Mouse (Mus musculus): ENCODE results near the gene 5730596B20Rik. TPM values are rescaled to one million over a fixed set of nuclear protein-coding genes. Genes with fewer than 3 reads are reported as not detected.

Gene 5730596B20Rik
- polyA plus RNA-seq, 1 experiment from 2014 or later, result 1.5 TPM

- Histone ChIP-seq H3K9me3 (ENCODE audit: low read length) (no peaks in the 10 kb centered on the region), H3K9ac (replicated peaks; ENCODE audit: low read depth) (no peak overlapping the region), H3K4me2 (replicated peaks; ENCODE audit: low read depth, low read length) (peak overlapping the region; percentile 85), H3K27ac (ENCODE audit: low read length) (no peak overlapping the region), H3K4me1 (ENCODE audit: insufficient read depth, low read depth, low read length) (peaks cover 5% of the 10 kb centered on the region; the same call in 1 of the 2 replicates), H3K27me3 (replicated peaks; ENCODE audit: insufficient read depth, low read length) (peaks cover 91% of the 10 kb centered on the region), H3K36me3 (ENCODE audit: insufficient read depth, low read length) (no peaks in the 10 kb centered on the region), H3K4me3 (ENCODE audit: low read depth, low read length) (peak overlapping the region; percentile 52; the same call in 1 of the 2 replicates)
- DNase-seq (ENCODE audit: low spot score) (no peak), ATAC-seq (0 out of 2 replicates have a peak, but pooled peaks have one; percentile 6)
- TF ChIP-seq CTCF (IDR thresholded peaks at IDR 0.05) (no peak), EP300 (IDR thresholded peaks at IDR 0.05) (no peak)
- WGBS, result 37% methylated on average over 21 of the region's 21 CpGs
Observed at GRCm38 (mm10) chr6:52221993-52222685, 44.8 kb downstream of the 5730596B20Rik start.

GRCm38 (mm10) chr6:52222729-52223128 is 45.4 kb downstream of the 5730596B20Rik start:
- Histone ChIP-seq H3K27ac (ENCODE audit: low read length) (no peak overlapping the region), H3K36me3 (ENCODE audit: insufficient read depth, low read length) (no peaks in the 10 kb centered on the region), H3K27me3 (replicated peaks; ENCODE audit: insufficient read depth, low read length) (peaks cover 91% of the 10 kb centered on the region), H3K4me3 (ENCODE audit: low read depth, low read length) (no peak overlapping the region), H3K9ac (replicated peaks; ENCODE audit: low read depth) (no peak overlapping the region), H3K4me2 (replicated peaks; ENCODE audit: low read depth, low read length) (no peak overlapping the region), H3K9me3 (ENCODE audit: low read length) (no peaks in the 10 kb centered on the region), H3K4me1 (ENCODE audit: insufficient read depth, low read depth, low read length) (peaks cover under 1% of the 10 kb centered on the region; the same call in 1 of the 2 replicates)
- DNase-seq (ENCODE audit: low spot score), result no peak
- WGBS, result 53% methylated on average over 13 of the region's 13 CpGs
- no peak for ATAC-seq
- TF ChIP-seq CTCF (IDR thresholded peaks at IDR 0.05), result no peak
- TF ChIP-seq EP300 (IDR thresholded peaks at IDR 0.05), result no peak

GRCm38 (mm10) chr6:52223939-52224760 is 46.9 kb downstream of the 5730596B20Rik start:
- DNase-seq (ENCODE audit: low spot score), result no peak
- H3K27ac ChIP-seq (ENCODE audit: low read length), result no peak overlapping the region
- no peak overlapping the region for H3K4me3 ChIP-seq (ENCODE audit: low read depth, low read length)
- no peaks in the 10 kb centered on the region for H3K4me1 ChIP-seq (ENCODE audit: insufficient read depth, low read depth, low read length)
- TF ChIP-seq EP300 (IDR thresholded peaks at IDR 0.05) (no peak), CTCF (IDR thresholded peaks at IDR 0.05) (no peak)
- 19% methylated on average over 23 of the region's 24 CpGs for WGBS
- peaks cover 86% of the 10 kb centered on the region for H3K27me3 ChIP-seq (replicated peaks; ENCODE audit: insufficient read depth, low read length)
- no peak for ATAC-seq
- no peaks in the 10 kb centered on the region for H3K36me3 ChIP-seq (ENCODE audit: insufficient read depth, low read length)
- H3K4me2 ChIP-seq (replicated peaks; ENCODE audit: low read depth, low read length), result no peak overlapping the region
- H3K9ac ChIP-seq (replicated peaks; ENCODE audit: low read depth), result no peak overlapping the region
- H3K9me3 ChIP-seq (ENCODE audit: low read length), result no peaks in the 10 kb centered on the region

GRCm38 (mm10) chr6:52224895-52225611 is 47.8 kb downstream of the 5730596B20Rik start:
- Histone ChIP-seq H3K36me3 (ENCODE audit: insufficient read depth, low read length) (no peaks in the 10 kb centered on the region), H3K27ac (ENCODE audit: low read length) (no peak overlapping the region), H3K4me1 (ENCODE audit: insufficient read depth, low read depth, low read length) (no peaks in the 10 kb centered on the region), H3K4me3 (ENCODE audit: low read depth, low read length) (no peak overlapping the region; the same call in 1 of the 2 replicates), H3K9ac (replicated peaks; ENCODE audit: low read depth) (no peak overlapping the region), H3K27me3 (replicated peaks; ENCODE audit: insufficient read depth, low read length) (peaks cover 84% of the 10 kb centered on the region), H3K4me2 (replicated peaks; ENCODE audit: low read depth, low read length) (no peak overlapping the region), H3K9me3 (ENCODE audit: low read length) (no peaks in the 10 kb centered on the region)
- 4% methylated on average over 33 of the region's 36 CpGs for WGBS
- DNase-seq (ENCODE audit: low spot score) (no peak), ATAC-seq (no peak)
- no peak for TF ChIP-seq CTCF (IDR thresholded peaks at IDR 0.05)
- TF ChIP-seq EP300 (IDR thresholded peaks at IDR 0.05), result no peak

GRCm38 (mm10) chr6:52225612-52226568 is 48.6 kb downstream of the 5730596B20Rik start:
- Histone ChIP-seq H3K9ac (replicated peaks; ENCODE audit: low read depth) (no peak overlapping the region), H3K4me1 (ENCODE audit: insufficient read depth, low read depth, low read length) (no peaks in the 10 kb centered on the region), H3K4me2 (replicated peaks; ENCODE audit: low read depth, low read length) (0 out of 2 replicates have a peak overlapping the region, but pooled peaks have one; percentile 5), H3K36me3 (ENCODE audit: insufficient read depth, low read length) (no peaks in the 10 kb centered on the region), H3K27ac (ENCODE audit: low read length) (no peak overlapping the region), H3K27me3 (replicated peaks; ENCODE audit: insufficient read depth, low read length) (peaks cover 84% of the 10 kb centered on the region), H3K4me3 (ENCODE audit: low read depth, low read length) (no peak overlapping the region; the same call in 1 of the 2 replicates), H3K9me3 (ENCODE audit: low read length) (no peaks in the 10 kb centered on the region)
- WGBS, result 4% methylated on average over 64 of the region's 69 CpGs
- ATAC-seq (no peak), DNase-seq (ENCODE audit: low spot score) (no peak)
- no peak for TF ChIP-seq CTCF (IDR thresholded peaks at IDR 0.05)
- TF ChIP-seq EP300 (IDR thresholded peaks at IDR 0.05), result no peak
